Mouse (Mus musculus) hindbrain, embryonic 11.5 days (tissue): ENCODE measurements around the gene Tmem129. TPM values are rescaled to one million over a fixed set of nuclear protein-coding genes. Genes with fewer than 3 reads are reported as not detected.

Experiments used
- ATAC-seq: fragments of 200-750 bp; cut with Nextera tagmentation; 2 replicates; pipeline ENCODE4 v1.8.0; 2017; ENCODE audit warnings: mild to moderate bottlenecking, moderate TSS enrichment, moderate library complexity; ENCODE audit not compliant: low FRiP score
- DNase-seq: peaks from one replicate; pipeline ENCODE4 v3.0.0-alpha.2; 2015; ENCODE audit warnings: low spot score
- H3K27ac ChIP-seq: fragments of 300-500 bp; sonication (generic); 2 replicates; pipeline ENCODE4 v1.5.1; 2014; ENCODE audit warnings: mild to moderate bottlenecking, low read depth, low read length
- H3K27me3 ChIP-seq: fragments of 300-500 bp; sonication (generic); 2 replicates; pipeline ENCODE4 v1.6.1; 2014; ENCODE audit warnings: mild to moderate bottlenecking, low read length, moderate library complexity, mixed read lengths; ENCODE audit not compliant: control insufficient read depth, insufficient read depth
- H3K36me3 ChIP-seq: fragments of 300-500 bp; sonication (generic); 2 replicates; pipeline ENCODE4 v1.6.1; 2014; ENCODE audit warnings: mild to moderate bottlenecking, low read length, moderate library complexity, mixed read lengths; ENCODE audit not compliant: control insufficient read depth, insufficient read depth
- H3K4me1 ChIP-seq: fragments of 300-500 bp; sonication (generic); replicated peaks from 2 replicates; pipeline ENCODE4 v1.6.1; 2014; ENCODE audit warnings: low read length, mixed read lengths; ENCODE audit not compliant: control insufficient read depth, insufficient read depth
- H3K4me2 ChIP-seq: fragments of 300-500 bp; sonication (generic); replicated peaks from 2 replicates; pipeline ENCODE4 v1.6.1; 2014; ENCODE audit warnings: mild to moderate bottlenecking, low read depth, low read length
- H3K4me3 ChIP-seq: fragments of 300-500 bp; sonication (generic); 2 replicates; pipeline ENCODE4 v1.5.1; 2014; ENCODE audit warnings: low read depth, low read length
- H3K9ac ChIP-seq: fragments of 300-500 bp; sonication (generic); 2 replicates; pipeline ENCODE4 v1.6.1; 2014; ENCODE audit warnings: low read depth, low read length
- H3K9me3 ChIP-seq: fragments of 300-500 bp; sonication (generic); 2 replicates; pipeline ENCODE4 v1.6.1; 2016; ENCODE audit warnings: low read length; ENCODE audit not compliant: control insufficient read depth
- WGBS: fragments of 180-500 bp; shearing (Covaris S2); extraction: QIAGEN DNeasy Blood & Tissue Kit; methylation state at CpG from one replicate; pipeline ENCODE4 v1.1.7; 2014; 5-methylcytosine and 5-hydroxymethylcytosine counted together
- polyA plus RNA-seq: library from polyadenylated mRNA; unstranded; fragments of >200 nt; fragmentation: Nextera tagmentation; extraction: Ambion mirVana; gene quantifications from 2 replicates; pipeline ENCODE4 v1.2.1, GENCODE M21; 2014

Tmem129 gene
- polyA plus RNA-seq, 1 experiment from 2014 or later, result 37.2 TPM

- Histone ChIP-seq H3K4me2 (no peak overlapping the region), H3K4me1 (no peaks in the 10 kb centered on the region), H3K36me3 (peaks cover 3% of the 10 kb centered on the region), H3K4me3 (no peak overlapping the region), H3K27ac (no peak overlapping the region), H3K9ac (no peak overlapping the region), H3K27me3 (no peaks in the 10 kb centered on the region), H3K9me3 (no peaks in the 10 kb centered on the region)
- ATAC-seq, result no peak
- DNase-seq, result no peak
- WGBS, result 73% methylated on average over 4 of the region's 4 CpGs
These were observed 19.4 kb downstream of the Tmem129 start for GRCm38 (mm10) chr5:33638826-33639225.

GRCm38 (mm10) chr5:33637606-33638350 lies 20.4 kb downstream of the Tmem129 start:
- DNase-seq (no peak), ATAC-seq (no peak)

GRCm38 (mm10) chr5:33635361-33635760 lies 22.9 kb downstream of the Tmem129 start:
- H3K4me2 ChIP-seq, result no peak overlapping the region
- H3K27me3 ChIP-seq, result no peaks in the 10 kb centered on the region
- DNase-seq (no peak), ATAC-seq (no peak)
- WGBS, result 87% methylated on average over 3 of the region's 3 CpGs
- no peaks in the 10 kb centered on the region; the same call in 1 of the 2 replicates for H3K36me3 ChIP-seq
- no peaks in the 10 kb centered on the region for H3K4me1 ChIP-seq
- H3K27ac ChIP-seq, result no peak overlapping the region
- H3K4me3 ChIP-seq, result no peak overlapping the region
- no peak overlapping the region for H3K9ac ChIP-seq
- no peaks in the 10 kb centered on the region for H3K9me3 ChIP-seq

More at GRCm38 (mm10) chr5:33637606-33638350, 20.4 kb downstream of the Tmem129 start:
- no peaks in the 10 kb centered on the region; the same call in 1 of the 2 replicates for H3K36me3 ChIP-seq
- H3K9ac ChIP-seq, result no peak overlapping the region
- H3K4me1 ChIP-seq, result no peaks in the 10 kb centered on the region
- H3K27ac ChIP-seq, result no peak overlapping the region
- 90% methylated on average over 3 of the region's 3 CpGs for WGBS
- no peaks in the 10 kb centered on the region for H3K27me3 ChIP-seq
- no peaks in the 10 kb centered on the region for H3K9me3 ChIP-seq
- no peak overlapping the region for H3K4me2 ChIP-seq
- no peak overlapping the region for H3K4me3 ChIP-seq

- no peak for DNase-seq
- Histone ChIP-seq H3K9me3 (no peaks in the 10 kb centered on the region), H3K9ac (no peak overlapping the region), H3K4me1 (no peaks in the 10 kb centered on the region), H3K27ac (no peak overlapping the region), H3K4me2 (no peak overlapping the region), H3K4me3 (no peak overlapping the region), H3K36me3 (no peaks in the 10 kb centered on the region), H3K27me3 (no peaks in the 10 kb centered on the region)
- 77% methylated on average over 1 of the region's 1 CpGs for WGBS
- ATAC-seq, result no peak
These were observed 25.7 kb downstream of the Tmem129 start for GRCm38 (mm10) chr5:33632526-33632925.

- 75% methylated on average over 4 of the region's 4 CpGs for WGBS
- DNase-seq, result no peak
- Histone ChIP-seq H3K27ac (no peak overlapping the region), H3K4me3 (no peak overlapping the region), H3K27me3 (no peaks in the 10 kb centered on the region), H3K9ac (no peak overlapping the region), H3K9me3 (no peaks in the 10 kb centered on the region), H3K4me2 (no peak overlapping the region), H3K36me3 (no peaks in the 10 kb centered on the region), H3K4me1 (no peaks in the 10 kb centered on the region)
- ATAC-seq, result no peak
These were observed 27.6 kb downstream of the Tmem129 start for GRCm38 (mm10) chr5:33630615-33631014.

GRCm38 (mm10) chr5:33630061-33630460 lies 28.2 kb downstream of the Tmem129 start:
- WGBS, result 7% methylated on average over 9 of the region's 9 CpGs
- H3K4me2 ChIP-seq, result peak overlapping the region; percentile 82
- no peaks in the 10 kb centered on the region for H3K4me1 ChIP-seq
- ATAC-seq (peak; percentile 38), DNase-seq (no peak)
- no peaks in the 10 kb centered on the region for H3K27me3 ChIP-seq
- H3K9ac ChIP-seq, result peak overlapping the region; percentile 46; the same call in 1 of the 2 replicates
- H3K9me3 ChIP-seq, result no peaks in the 10 kb centered on the region
- peak overlapping the region; percentile 75 for H3K4me3 ChIP-seq
- no peak overlapping the region for H3K27ac ChIP-seq
- H3K36me3 ChIP-seq, result no peaks in the 10 kb centered on the region

GRCm38 (mm10) chr5:33629301-33629987 lies 28.8 kb downstream of the Tmem129 start, which contains the start of the genes Fam53a and Gm9903:
TSS of gene Fam53a (minus strand) at chr5:33629635.
TSS of gene Gm9903 (plus strand) at chr5:33629925.
- ATAC-seq (peak; percentile 95), DNase-seq (peak; percentile 99)
- Histone ChIP-seq H3K4me1 (no peaks in the 10 kb centered on the region), H3K9me3 (no peaks in the 10 kb centered on the region), H3K4me3 (peak within 1 kb of the TSS; percentile 75), H3K4me2 (peak within 1 kb of the TSS; percentile 82), H3K36me3 (no peaks in the 10 kb centered on the region), H3K27me3 (no peaks in the 10 kb centered on the region), H3K27ac (peak within 1 kb of the TSS; percentile 83), H3K9ac (peak within 1 kb of the TSS; percentile 70)
- 0% methylated on average over 76 of the region's 99 CpGs for WGBS

- peak overlapping the region; percentile 75 for H3K4me3 ChIP-seq
- no peaks in the 10 kb centered on the region for H3K27me3 ChIP-seq
- no peaks in the 10 kb centered on the region for H3K4me1 ChIP-seq
- peak overlapping the region; percentile 82 for H3K4me2 ChIP-seq
- H3K9ac ChIP-seq, result peak overlapping the region; percentile 70
- peak; percentile 69; the same call in 1 of the 2 replicates for ATAC-seq
- 0% methylated on average over 24 of the region's 24 CpGs for WGBS
- peak overlapping the region; percentile 83 for H3K27ac ChIP-seq
- no peaks in the 10 kb centered on the region for H3K36me3 ChIP-seq
- DNase-seq, result peak; percentile 67
- H3K9me3 ChIP-seq, result no peaks in the 10 kb centered on the region
These were observed 29.4 kb downstream of the Tmem129 start for GRCm38 (mm10) chr5:33628820-33629300.
